Mouse (Mus musculus): ENCODE results near the gene Slc31a2. TPM values are rescaled to one million over a fixed set of nuclear protein-coding genes. Genes with fewer than 3 reads are reported as not detected.

Gene Slc31a2
- total RNA-seq (2021) (10 to 100 TPM; 19.9 to 22.9 TPM), polyA plus RNA-seq (2012; rRNA removed) (19.1 and 27.8 TPM in 2 replicates)
- long read RNA-seq, transcript Slc31a2-201 (4 exons, 1,820 nt), result major isoform, 19 of 28 reads
- long read RNA-seq, partial matches to known transcripts, result 1 of 28 reads
- long read RNA-seq, other reads (novel, unspliced or antisense), result 8 of 28 reads

DNA sequence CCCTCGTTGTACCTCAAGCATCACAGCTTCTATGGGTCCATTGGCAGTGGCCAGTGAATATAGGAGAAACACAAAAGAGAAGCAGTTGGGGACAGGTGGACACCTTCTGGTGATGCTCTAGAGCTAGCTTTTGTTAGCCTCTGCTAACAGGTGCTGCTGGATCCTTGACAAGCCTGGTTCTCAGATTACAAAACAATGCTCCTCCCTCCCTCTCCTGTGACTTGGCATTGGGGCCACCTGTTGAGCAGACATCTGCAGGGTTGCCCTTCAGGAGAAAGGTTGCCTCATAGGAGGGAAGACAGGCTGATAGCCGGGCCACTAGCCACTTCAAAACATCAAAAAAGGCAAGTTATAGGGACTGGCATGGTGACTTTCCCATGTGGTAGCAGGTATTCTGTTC is at the start of gene Slc31a2:
Slc31a2 (plus strand) TSS at position 287 of the 400 bp plus-strand sequence.
- Histone ChIP-seq H3K79me2 (replicated peaks; ENCODE audit: control insufficient read depth, insufficient read depth, low read length) (no peaks in the 10 kb centered on the region), H3K9ac (ENCODE audit: low read depth, low read length) (no peak within 1 kb of the TSS), H3K27me3 (ENCODE audit: control insufficient read depth, insufficient read depth, low read length) (no peaks in the 10 kb centered on the region), H3K4me3 (no peak within 1 kb of the TSS), H3K27ac (no peak within 1 kb of the TSS), H3K36me3 (ENCODE audit: control insufficient read depth, insufficient read depth, low read length) (no peaks in the 10 kb centered on the region), H3K4me1 (ENCODE audit: control insufficient read depth, insufficient read depth, low read length) (no peaks in the 10 kb centered on the region)
- WGBS, result 55% methylated on average over 2 of the region's 2 CpGs
- intact Hi-C loops (cut with DNase I), result no loop called here
- TF ChIP-seq EP300 (IDR thresholded peaks at IDR 0.05; ENCODE audit: insufficient read depth, low read depth, low read length) (no peak), CTCF (IDR thresholded peaks at IDR 0.05) (no peak)
- DNase-seq, result no peak

DNA sequence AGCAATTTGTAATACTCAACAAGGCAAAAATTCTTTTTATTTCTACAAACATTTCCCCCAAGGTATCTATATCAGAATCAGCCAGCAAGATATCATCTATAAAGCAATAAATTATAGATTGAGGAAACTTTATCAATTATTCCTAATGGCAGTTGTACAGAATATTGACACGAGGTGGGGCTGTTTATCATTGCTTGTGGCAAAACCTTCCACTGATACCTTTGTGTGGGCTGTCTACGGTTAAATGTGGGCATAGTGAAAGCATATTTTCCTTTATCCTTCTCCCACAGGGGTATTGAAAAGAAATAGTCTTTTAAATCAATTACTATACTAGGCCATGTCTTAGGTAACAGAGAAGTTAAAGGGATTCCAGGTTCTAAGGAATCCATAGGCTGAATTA is 48.9 kb upstream of the Slc31a2 start:
- no peak for DNase-seq
- no peaks in the 10 kb centered on the region for H3K27me3 ChIP-seq (ENCODE audit: control insufficient read depth, insufficient read depth, low read length)
- no peak overlapping the region for H3K9ac ChIP-seq (ENCODE audit: low read depth, low read length)
- intact Hi-C loops (cut with DNase I), result no loop called here
- H3K36me3 ChIP-seq (ENCODE audit: control insufficient read depth, insufficient read depth, low read length), result no peaks in the 10 kb centered on the region
- H3K27ac ChIP-seq, result no peak overlapping the region
- TF ChIP-seq EP300 (IDR thresholded peaks at IDR 0.05; ENCODE audit: insufficient read depth, low read depth, low read length), result no peak
- no peak for TF ChIP-seq CTCF (IDR thresholded peaks at IDR 0.05)
- TF ChIP-seq POLR2A (IDR thresholded peaks at IDR 0.05; ENCODE audit: insufficient read depth, low read depth, low read length), result no peak
- H3K4me1 ChIP-seq (ENCODE audit: control insufficient read depth, insufficient read depth, low read length), result no peaks in the 10 kb centered on the region
- no peak overlapping the region for H3K4me3 ChIP-seq
- H3K79me2 ChIP-seq (replicated peaks; ENCODE audit: control insufficient read depth, insufficient read depth, low read length), result no peaks in the 10 kb centered on the region
- 74% methylated on average over 2 of the region's 2 CpGs for WGBS

DNA sequence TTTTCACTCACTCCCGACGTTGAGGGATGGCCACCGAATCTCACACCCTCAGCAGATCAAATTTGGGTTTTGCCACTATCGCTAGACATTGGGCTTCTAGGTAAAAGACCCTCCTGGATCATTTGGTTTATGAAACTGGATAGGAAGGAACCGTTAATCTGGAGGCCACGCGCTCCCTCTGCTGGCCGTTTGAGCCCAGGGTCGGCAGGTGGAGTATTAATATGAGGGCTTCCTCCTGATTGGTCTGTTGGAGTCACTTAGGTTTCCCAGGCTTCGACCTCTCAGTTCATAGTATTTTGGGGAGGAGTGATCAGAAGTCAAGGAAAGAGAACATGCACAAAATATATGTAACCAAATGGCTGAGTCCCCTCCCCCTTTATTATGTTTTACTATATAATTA is 34.0 kb upstream of the Slc31a2 start:
- Histone ChIP-seq H3K4me3 (no peak overlapping the region), H3K4me1 (ENCODE audit: control insufficient read depth, insufficient read depth, low read length) (no peaks in the 10 kb centered on the region), H3K27me3 (ENCODE audit: control insufficient read depth, insufficient read depth, low read length) (no peaks in the 10 kb centered on the region), H3K36me3 (ENCODE audit: control insufficient read depth, insufficient read depth, low read length) (no peaks in the 10 kb centered on the region), H3K79me2 (replicated peaks; ENCODE audit: control insufficient read depth, insufficient read depth, low read length) (no peaks in the 10 kb centered on the region), H3K9ac (ENCODE audit: low read depth, low read length) (no peak overlapping the region), H3K27ac (no peak overlapping the region)
- DNase-seq, result peak; percentile 24 to 59
- 27% methylated on average over 10 of the region's 10 CpGs for WGBS
- TF ChIP-seq EP300 (IDR thresholded peaks at IDR 0.05; ENCODE audit: insufficient read depth, low read depth, low read length) (no peak), POLR2A (IDR thresholded peaks at IDR 0.05; ENCODE audit: insufficient read depth, low read depth, low read length) (no peak), CTCF (IDR thresholded peaks at IDR 0.05) (peak; percentile 80)
- intact Hi-C loops (cut with DNase I), result loop anchor here (5.0 kb wide), 1 partner anchor 96 kb away; no protein-coding TSS in a partner anchor

DNA sequence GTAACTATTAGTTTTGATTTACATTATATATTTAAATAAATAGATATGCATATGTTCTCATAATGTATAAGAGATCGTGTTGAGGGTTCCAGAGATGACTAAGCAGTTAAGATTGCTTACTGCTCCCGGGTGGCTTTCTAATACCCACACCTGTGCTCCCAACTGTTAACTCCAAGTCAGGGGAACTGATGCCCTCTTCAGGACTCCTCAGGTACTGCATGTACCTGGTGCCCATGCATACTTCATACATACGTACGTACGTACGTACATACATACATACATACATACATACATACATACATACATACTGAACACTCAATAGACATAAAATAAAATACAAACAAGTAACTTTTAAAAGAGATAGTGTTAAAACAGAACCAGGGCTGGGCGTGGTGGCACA is 32.9 kb upstream of the Slc31a2 start:
- H3K79me2 ChIP-seq (replicated peaks; ENCODE audit: control insufficient read depth, insufficient read depth, low read length), result no peaks in the 10 kb centered on the region
- H3K4me1 ChIP-seq (ENCODE audit: control insufficient read depth, insufficient read depth, low read length), result no peaks in the 10 kb centered on the region
- no peak overlapping the region for H3K4me3 ChIP-seq
- 81% methylated on average over 7 of the region's 7 CpGs for WGBS
- no peak overlapping the region for H3K27ac ChIP-seq
- intact Hi-C loops (cut with DNase I), result loop anchor here (5.0 kb wide), 1 partner anchor 97 kb away; no protein-coding TSS in a partner anchor
- no peaks in the 10 kb centered on the region for H3K27me3 ChIP-seq (ENCODE audit: control insufficient read depth, insufficient read depth, low read length)
- no peak for DNase-seq
- TF ChIP-seq CTCF (IDR thresholded peaks at IDR 0.05), result peak; percentile 70
- TF ChIP-seq POLR2A (IDR thresholded peaks at IDR 0.05; ENCODE audit: insufficient read depth, low read depth, low read length), result no peak
- TF ChIP-seq EP300 (IDR thresholded peaks at IDR 0.05; ENCODE audit: insufficient read depth, low read depth, low read length), result no peak
- no peaks in the 10 kb centered on the region for H3K36me3 ChIP-seq (ENCODE audit: control insufficient read depth, insufficient read depth, low read length)
- no peak overlapping the region for H3K9ac ChIP-seq (ENCODE audit: low read depth, low read length)

DNA sequence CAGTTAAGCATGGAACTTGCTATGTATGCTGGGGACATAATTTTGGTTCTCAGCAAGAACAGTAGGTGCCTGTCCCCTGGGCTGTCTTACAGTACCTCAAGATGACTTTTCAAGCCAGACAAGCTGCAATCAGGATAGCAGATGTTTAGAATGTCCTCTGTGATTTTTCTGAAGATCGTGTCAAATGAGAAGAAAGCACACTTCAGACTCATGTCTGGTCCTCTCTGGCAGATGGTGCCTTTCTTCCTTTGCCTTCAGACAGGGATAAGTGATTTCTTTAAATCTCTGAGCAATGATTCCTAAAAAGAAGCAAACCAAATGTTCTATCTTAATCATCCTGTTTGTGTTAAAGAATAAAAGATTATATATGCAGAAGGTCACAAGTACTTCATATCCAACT is 32.2 kb upstream of the Slc31a2 start:
- no peak for DNase-seq
- no peaks in the 10 kb centered on the region for H3K27me3 ChIP-seq (ENCODE audit: control insufficient read depth, insufficient read depth, low read length)
- H3K4me3 ChIP-seq, result no peak overlapping the region
- H3K4me1 ChIP-seq (ENCODE audit: control insufficient read depth, insufficient read depth, low read length), result no peaks in the 10 kb centered on the region
- no peak overlapping the region for H3K9ac ChIP-seq (ENCODE audit: low read depth, low read length)
- 76% methylated on average over 1 of the region's 1 CpGs for WGBS
- TF ChIP-seq EP300 (IDR thresholded peaks at IDR 0.05; ENCODE audit: insufficient read depth, low read depth, low read length), result no peak
- no peak for TF ChIP-seq POLR2A (IDR thresholded peaks at IDR 0.05; ENCODE audit: insufficient read depth, low read depth, low read length)
- no peak for TF ChIP-seq CTCF (IDR thresholded peaks at IDR 0.05)
- H3K27ac ChIP-seq, result no peak overlapping the region
- no peaks in the 10 kb centered on the region for H3K36me3 ChIP-seq (ENCODE audit: control insufficient read depth, insufficient read depth, low read length)
- H3K79me2 ChIP-seq (replicated peaks; ENCODE audit: control insufficient read depth, insufficient read depth, low read length), result no peaks in the 10 kb centered on the region
- intact Hi-C loops (cut with DNase I), result no loop called here

DNA sequence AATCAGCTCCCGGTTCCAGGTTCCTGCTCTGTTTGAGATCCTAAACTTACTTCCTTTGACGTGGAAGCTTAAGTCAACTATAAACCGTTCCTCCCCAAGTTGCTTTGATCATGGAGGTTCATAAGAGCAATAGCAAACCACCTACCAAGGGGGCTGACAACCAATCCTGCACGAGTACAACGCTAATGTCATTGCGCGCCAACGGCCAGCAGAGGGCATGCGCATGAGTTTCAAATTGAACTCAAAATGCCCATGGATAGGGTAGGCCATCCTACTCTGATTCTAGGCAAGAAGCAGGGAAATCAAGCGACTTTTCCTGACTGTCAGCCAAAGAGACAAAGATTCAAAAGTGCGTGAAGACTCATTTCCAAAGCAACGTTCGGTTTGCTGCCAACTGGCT is 31.6 kb upstream of the Slc31a2 start, which contains the start of gene Zfp37:
Zfp37 (minus strand) TSS at position 279 of the 400 bp plus-strand sequence.
- peak; percentile 30 for TF ChIP-seq CTCF (IDR thresholded peaks at IDR 0.05)
- no peak for TF ChIP-seq EP300 (IDR thresholded peaks at IDR 0.05; ENCODE audit: insufficient read depth, low read depth, low read length)
- no peak for DNase-seq
- intact Hi-C loops (cut with DNase I), result no loop called here

More for the DNA sequence above, 31.6 kb upstream of the Slc31a2 start, which contains the start of gene Zfp37:
- Histone ChIP-seq H3K4me1 (ENCODE audit: control insufficient read depth, insufficient read depth, low read length) (no peaks in the 10 kb centered on the region), H3K27me3 (ENCODE audit: control insufficient read depth, insufficient read depth, low read length) (no peaks in the 10 kb centered on the region), H3K9ac (ENCODE audit: low read depth, low read length) (no peak within 1 kb of the TSS), H3K36me3 (ENCODE audit: control insufficient read depth, insufficient read depth, low read length) (no peaks in the 10 kb centered on the region), H3K79me2 (replicated peaks; ENCODE audit: control insufficient read depth, insufficient read depth, low read length) (no peaks in the 10 kb centered on the region), H3K4me3 (no peak within 1 kb of the TSS), H3K27ac (no peak within 1 kb of the TSS)
- 70% methylated on average over 13 of the region's 13 CpGs for WGBS

All from heart, adult 2 months (tissue).